Mouse (Mus musculus) left cerebral cortex, postnatal 25 days (tissue): ENCODE results near the gene Tmem107. TPM values are rescaled to one million over a fixed set of nuclear protein-coding genes. Genes with fewer than 3 reads are reported as not detected.

Source experiments
- DNase-seq, 2 experiments: peaks; one replicate each; pipeline ENCODE4 v3.0.0; 2022; ENCODE audit warnings: low spot score in 2 of 2, mixed read lengths in 1 of 2
- intact Hi-C: fragments of 180-260 bp; cut with DNase I; formaldehyde crosslinking; loops from one replicate; pipeline ENCODE4 v1.15.1; 2025
- total RNA-seq, 2 experiments: library from RNA; stranded (reverse); gene quantifications; 2 replicates each; pipeline ENCODE4 v1.2.3; 2021

Gene Tmem107
- 10 to 100 TPM; 16.9 to 18.2 TPM for total RNA-seq

GRCm38 (mm10) chr11:69070590-69071222, at the start of gene Tmem107:
TSS of gene Tmem107 (plus strand) at chr11:69070806.
- intact Hi-C loops = no loop called here
- peak; percentile 97 to 98 for DNase-seq

- intact Hi-C loops = no loop called here
- no peak for DNase-seq
Measured at GRCm38 (mm10) chr11:69026562-69026961, 44.0 kb upstream of the Tmem107 start.

- no peak for DNase-seq
- intact Hi-C loops = no loop called here
Measured at GRCm38 (mm10) chr11:69028805-69029204, 41.8 kb upstream of the Tmem107 start.

- intact Hi-C loops = no loop called here
- no peak for DNase-seq
Measured at GRCm38 (mm10) chr11:69033552-69033951, 37.1 kb upstream of the Tmem107 start.

- DNase-seq = no peak
- intact Hi-C loops = no loop called here
Measured at GRCm38 (mm10) chr11:69034585-69034984, 36.0 kb upstream of the Tmem107 start.

- intact Hi-C loops = no loop called here
- DNase-seq = no peak
Measured at GRCm38 (mm10) chr11:69035411-69035810, 35.2 kb upstream of the Tmem107 start.

GRCm38 (mm10) chr11:69035849-69036248, 34.8 kb upstream of the Tmem107 start:
- intact Hi-C loops = loop anchor here (1.0 to 2.0 kb wide), 2 partner anchors 20 to 133 kb away; no protein-coding TSS in a partner anchor
- peak; percentile 91 to 97 for DNase-seq

- DNase-seq = peak; percentile 89 to 95
- intact Hi-C loops = loop anchor here (1.0 to 2.0 kb wide), 3 partner anchors 20 to 134 kb away; no protein-coding TSS in a partner anchor
Measured at GRCm38 (mm10) chr11:69036486-69037230, 33.9 kb upstream of the Tmem107 start.

GRCm38 (mm10) chr11:69037231-69038061, 33.2 kb upstream of the Tmem107 start:
- intact Hi-C loops = loop anchor here (1.0 to 2.0 kb wide), 2 partner anchors 87 to 135 kb away; no protein-coding TSS in a partner anchor
- peak; percentile 90 to 95 for DNase-seq

GRCm38 (mm10) chr11:69038173-69038572, 32.4 kb upstream of the Tmem107 start:
- intact Hi-C loops = no loop called here
- DNase-seq = no peak

- peak; percentile 66 to 78 for DNase-seq
- intact Hi-C loops = no loop called here
Measured at GRCm38 (mm10) chr11:69045531-69046394, 24.8 kb upstream of the Tmem107 start, which contains the start of gene Aurkb. TSS of gene Aurkb (plus strand) at chr11:69045647.

GRCm38 (mm10) chr11:69046395-69046774, 24.2 kb upstream of the Tmem107 start:
- intact Hi-C loops = no loop called here
- DNase-seq = no peak

GRCm38 (mm10) chr11:69047592-69047991, 23.0 kb upstream of the Tmem107 start:
- intact Hi-C loops = no loop called here
- no peak for DNase-seq

GRCm38 (mm10) chr11:69048151-69048550, 22.5 kb upstream of the Tmem107 start:
- intact Hi-C loops = no loop called here
- DNase-seq = no peak

- DNase-seq = no peak
- intact Hi-C loops = no loop called here
Measured at GRCm38 (mm10) chr11:69050748-69051147, 19.9 kb upstream of the Tmem107 start.

- no peak for DNase-seq
- intact Hi-C loops = no loop called here
Measured at GRCm38 (mm10) chr11:69051771-69052170, 18.8 kb upstream of the Tmem107 start.

GRCm38 (mm10) chr11:69052824-69053421, 17.7 kb upstream of the Tmem107 start:
- no peak for DNase-seq

GRCm38 (mm10) chr11:69053848-69054247, 16.8 kb upstream of the Tmem107 start:
- no peak for DNase-seq
- intact Hi-C loops = no loop called here

More at GRCm38 (mm10) chr11:69052824-69053421, 17.7 kb upstream of the Tmem107 start:
- intact Hi-C loops = no loop called here

- DNase-seq = no peak
- intact Hi-C loops = no loop called here
Measured at GRCm38 (mm10) chr11:69058265-69058664, 12.3 kb upstream of the Tmem107 start.
